Mouse (Mus musculus) thymus, adult 2 months (tissue): ENCODE data around the gene Utp3.

Experiments
- CTCF ChIP-seq: fragments of 200-500 bp; IDR thresholded peaks from 2 replicates; pipeline ENCODE4 v1.5.1; 2012; ENCODE audit warnings: mild to moderate bottlenecking, control low read depth, low read length, moderate library complexity, borderline replicate concordance; ENCODE audit not compliant: control insufficient read depth, poor library complexity, insufficient read depth; ENCODE audit errors: extremely low read depth
- POLR2A ChIP-seq: fragments of 200-500 bp; IDR thresholded peaks from 2 replicates; pipeline ENCODE4 v1.6.1; 2012; ENCODE audit warnings: mild to moderate bottlenecking, low read length, control low read depth, moderate library complexity; ENCODE audit not compliant: control insufficient read depth, poor library complexity, insufficient read depth; ENCODE audit errors: extremely low read depth

GRCm38 (mm10) chr5:88530908-88531307 lies 23.4 kb upstream of the Utp3 start:
- TF ChIP-seq CTCF (no peak), POLR2A (no peak)
